Mouse (Mus musculus) T-helper 2 cell (primary cell): ENCODE results near the gene Sergef.

Experiments used
- in situ Hi-C: fragments of 300-600 bp; cut with MboI, MseI; formaldehyde crosslinking; loops from one replicate; pipeline ENCODE4 v1.15.1; 2025; ENCODE audit warnings: high pct_unique_total_duplicates

Sergef gene

GRCm38 (mm10) chr7:46453930-46454679 is 185.5 kb downstream of the Sergef start:
- in situ Hi-C loops, result no loop called here

- in situ Hi-C loops, result no loop called here
Observed at GRCm38 (mm10) chr7:46448922-46449645, 190.5 kb downstream of the Sergef start.

- in situ Hi-C loops, result no loop called here
Observed at GRCm38 (mm10) chr7:46447473-46448165, 192.0 kb downstream of the Sergef start.

- in situ Hi-C loops, result no loop called here
Observed at GRCm38 (mm10) chr7:46445896-46446295, 193.7 kb downstream of the Sergef start.

- in situ Hi-C loops, result no loop called here
Observed at GRCm38 (mm10) chr7:46443163-46443562, 196.4 kb downstream of the Sergef start.

- in situ Hi-C loops, result loop anchor here (10.0 kb wide), 3 partner anchors 464 to 1306 kb away; no protein-coding TSS in a partner anchor
Observed at GRCm38 (mm10) chr7:46438537-46439141, 201.0 kb downstream of the Sergef start.

- in situ Hi-C loops, result loop anchor here (10.0 kb wide), 3 partner anchors 461 to 1309 kb away; no protein-coding TSS in a partner anchor
Observed at GRCm38 (mm10) chr7:46435833-46436232, 203.8 kb downstream of the Sergef start.

- in situ Hi-C loops, result loop anchor here (10.0 kb wide), 3 partner anchors 459 to 1311 kb away; no protein-coding TSS in a partner anchor
Observed at GRCm38 (mm10) chr7:46433874-46434273, 205.7 kb downstream of the Sergef start.

- in situ Hi-C loops, result no loop called here
Observed at GRCm38 (mm10) chr7:46425012-46425411, 214.6 kb downstream of the Sergef start.

- in situ Hi-C loops, result no loop called here
Observed at GRCm38 (mm10) chr7:46423951-46424350, 215.7 kb downstream of the Sergef start.

GRCm38 (mm10) chr7:46422764-46423412 is 216.7 kb downstream of the Sergef start:
- in situ Hi-C loops, result no loop called here

GRCm38 (mm10) chr7:46422052-46422763 is 217.4 kb downstream of the Sergef start:
- in situ Hi-C loops, result no loop called here

- in situ Hi-C loops, result no loop called here
Observed at GRCm38 (mm10) chr7:46421535-46421934, 218.1 kb downstream of the Sergef start.

GRCm38 (mm10) chr7:46418102-46418622 is 221.4 kb downstream of the Sergef start:
- in situ Hi-C loops, result no loop called here

GRCm38 (mm10) chr7:46417467-46417866 is 222.1 kb downstream of the Sergef start:
- in situ Hi-C loops, result no loop called here

GRCm38 (mm10) chr7:46415818-46416425 is 223.7 kb downstream of the Sergef start:
- in situ Hi-C loops, result no loop called here

- in situ Hi-C loops, result no loop called here
Observed at GRCm38 (mm10) chr7:46413959-46414725, 225.5 kb downstream of the Sergef start.

GRCm38 (mm10) chr7:46412823-46413222 is 226.8 kb downstream of the Sergef start:
- in situ Hi-C loops, result no loop called here

GRCm38 (mm10) chr7:46410727-46411126 is 228.9 kb downstream of the Sergef start:
- in situ Hi-C loops, result no loop called here
